Mouse (Mus musculus) urinary bladder, adult 2 months (tissue): ENCODE results near the gene Olfr1387. TPM values are rescaled to one million over a fixed set of nuclear protein-coding genes. Genes with fewer than 3 reads are reported as not detected.
"Not testable (repeated sequence)": the region's sequence is repeated elsewhere in the genome, so short reads cannot be mapped to it uniquely, and the experiment has no call there.

Experiments
- DNase-seq: peaks from one replicate; pipeline ENCODE4 v3.0.0; 2022; ENCODE audit warnings: low spot score
- polyA plus RNA-seq: library from polyadenylated mRNA; depleted of rRNA; stranded (reverse); fragments of >200 nt; gene quantifications from 2 replicates; pipeline ENCODE4 v1.2.3, GENCODE M21; 2012; rRNA removed

Olfr1387 gene
- polyA plus RNA-seq, result not detected in 2 replicates

DNA sequence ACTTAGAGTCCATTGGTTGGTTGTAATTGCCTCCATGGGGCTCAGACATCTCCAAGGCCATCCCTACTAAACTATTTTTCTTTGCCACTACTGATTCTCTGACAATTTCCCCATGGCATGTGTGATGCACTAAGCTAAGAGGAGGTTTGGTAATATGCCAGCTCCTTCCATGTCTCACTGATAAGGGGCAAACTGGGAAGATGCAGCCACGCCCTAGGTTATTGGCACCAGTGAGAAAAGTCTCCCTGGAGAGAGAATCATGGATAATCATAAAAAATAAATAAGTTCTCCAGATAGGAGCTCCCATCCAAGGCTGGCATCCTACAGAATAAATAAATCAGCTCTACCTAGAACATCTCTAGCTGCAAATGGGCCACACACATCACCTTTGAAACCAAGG lies at the start of gene Olfr1387:
Gene Olfr1387 (plus strand): TSS at position 301 of the 400 bp plus-strand sequence.
- DNase-seq, result no peak

DNA sequence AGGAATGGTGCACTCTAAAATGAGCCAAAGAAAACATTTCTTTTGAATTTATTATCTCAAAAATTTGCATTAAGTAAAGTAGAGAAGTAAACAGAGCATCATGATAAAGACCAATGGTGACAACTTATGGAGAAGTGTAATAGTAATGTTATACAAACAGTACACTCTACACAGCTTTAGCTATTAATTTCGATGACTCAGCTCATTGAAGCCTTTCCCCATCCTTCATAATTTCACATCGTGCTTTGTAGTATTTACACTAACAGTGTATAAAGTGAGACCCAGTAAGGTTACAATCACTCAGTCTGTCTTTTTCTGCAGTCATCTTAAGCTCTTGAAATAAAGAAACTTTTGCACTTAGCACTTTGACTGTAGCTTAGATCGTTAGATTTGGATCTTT lies 48.4 kb upstream of the Olfr1387 start:
- no peak for DNase-seq

DNA sequence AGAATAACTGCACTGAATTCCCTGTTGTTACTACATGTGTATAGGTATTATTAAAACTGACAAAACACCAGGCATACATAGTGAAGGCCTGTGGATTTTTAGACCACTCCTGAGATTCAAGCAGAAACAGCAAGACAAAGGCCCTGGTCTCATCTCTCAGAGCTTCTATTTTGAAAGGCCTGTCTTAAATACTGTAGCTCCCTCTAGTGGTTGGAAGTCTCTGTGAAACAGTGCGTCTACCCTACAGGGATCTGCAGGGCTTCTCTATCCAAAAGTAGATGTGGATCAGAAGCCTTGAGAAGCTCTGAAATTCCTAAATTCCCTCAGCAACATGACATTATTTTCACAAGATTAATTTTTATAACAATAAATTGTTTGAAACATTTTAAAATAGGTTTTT lies 44.6 kb upstream of the Olfr1387 start:
- no peak for DNase-seq

DNA sequence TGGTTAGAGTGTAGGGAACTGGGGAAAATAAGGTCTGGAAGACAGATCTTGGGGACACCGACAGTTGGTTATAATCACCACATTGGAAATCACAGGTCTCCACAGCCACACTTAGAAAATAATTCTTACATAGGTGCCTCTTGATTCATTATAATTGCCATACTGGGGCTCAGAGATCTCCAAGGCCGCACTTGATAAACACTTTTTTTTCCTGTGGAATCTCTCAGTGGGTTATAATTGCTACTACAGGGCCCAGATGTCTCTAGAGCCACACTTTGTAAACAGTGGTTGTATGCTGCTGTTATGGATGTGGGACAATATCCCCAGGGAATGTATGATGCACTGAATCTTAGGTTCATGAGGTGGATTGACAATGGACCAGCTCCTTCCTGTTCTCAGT lies 32.4 kb upstream of the Olfr1387 start, which contains the start of gene Olfr1389:
Gene Olfr1389 (plus strand): TSS at position 301 of the 400 bp plus-strand sequence.
- no peak for DNase-seq

DNA sequence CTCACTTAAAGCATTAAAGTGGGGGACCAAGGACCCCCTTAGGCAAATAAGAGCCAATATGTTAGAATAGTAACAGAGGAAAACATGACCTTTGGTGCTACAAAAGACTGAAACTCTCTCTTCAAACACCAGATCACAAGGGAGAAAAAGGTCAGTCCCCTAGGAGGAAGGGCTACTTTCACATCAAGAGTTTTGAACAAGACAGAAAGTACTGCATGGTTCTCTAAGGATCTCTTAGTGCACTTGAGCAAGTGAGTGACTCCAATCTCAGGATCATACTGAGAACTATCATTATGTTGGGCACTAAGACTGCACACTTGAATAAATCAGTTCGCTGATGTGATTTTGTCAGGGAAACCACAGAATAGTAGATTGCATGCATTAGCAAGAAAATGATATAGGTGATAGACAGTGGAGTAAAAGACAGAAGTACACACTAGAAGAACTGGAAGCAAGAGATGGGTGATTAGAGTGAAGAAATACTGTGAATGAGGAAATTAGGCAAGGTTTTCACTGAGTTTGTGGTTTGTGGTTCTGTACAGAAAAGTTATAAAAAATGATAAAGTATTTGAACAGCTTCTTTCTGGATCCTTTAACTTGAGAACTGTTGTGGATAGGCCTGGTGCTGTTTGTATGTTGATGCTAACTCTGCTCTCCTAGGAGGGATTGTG lies 29.8 kb upstream of the Olfr1387 start:
- no peak for DNase-seq

DNA sequence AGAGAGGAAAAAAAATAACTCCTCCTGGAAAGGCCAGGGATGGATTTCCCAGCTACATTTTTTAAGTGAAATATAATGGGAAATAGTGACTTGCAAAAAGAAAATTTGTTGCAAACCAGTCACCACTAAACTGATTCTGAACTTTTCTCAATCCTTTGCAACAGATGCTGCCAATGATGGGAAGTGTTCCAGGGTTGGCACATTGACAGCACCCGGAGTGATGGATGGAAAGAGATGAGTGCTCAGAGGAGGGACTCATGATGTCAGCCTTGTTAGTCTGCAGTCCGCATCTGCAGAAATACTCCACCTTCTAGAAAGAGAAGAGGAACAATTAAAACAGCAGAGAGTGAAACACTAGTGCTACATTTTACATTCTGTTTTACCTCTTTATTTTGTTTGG lies 25.5 kb upstream of the Olfr1387 start:
- no peak for DNase-seq

DNA sequence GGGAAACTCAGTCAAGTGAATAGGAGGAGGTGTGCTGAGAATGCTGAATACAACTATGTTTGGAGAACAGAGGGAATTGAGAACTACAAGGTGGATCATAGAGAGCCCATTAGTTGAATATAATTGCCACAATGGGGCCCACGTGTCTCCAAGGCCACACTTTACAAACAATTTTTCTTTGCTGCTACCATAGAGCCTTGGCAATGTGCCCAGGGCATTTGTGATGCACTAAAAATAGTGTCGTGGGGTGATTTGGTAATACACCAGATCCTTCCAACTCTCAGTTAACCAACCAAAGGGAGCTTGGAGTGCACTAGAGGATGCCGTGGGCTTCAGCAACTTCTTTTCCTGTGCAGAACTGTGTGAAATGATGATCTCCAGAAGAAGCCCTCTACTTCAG lies 18.7 kb upstream of the Olfr1387 start, which contains the start of gene Olfr1388:
Gene Olfr1388 (plus strand): TSS at position 214 of the 400 bp plus-strand sequence.
- no peak for DNase-seq

DNA sequence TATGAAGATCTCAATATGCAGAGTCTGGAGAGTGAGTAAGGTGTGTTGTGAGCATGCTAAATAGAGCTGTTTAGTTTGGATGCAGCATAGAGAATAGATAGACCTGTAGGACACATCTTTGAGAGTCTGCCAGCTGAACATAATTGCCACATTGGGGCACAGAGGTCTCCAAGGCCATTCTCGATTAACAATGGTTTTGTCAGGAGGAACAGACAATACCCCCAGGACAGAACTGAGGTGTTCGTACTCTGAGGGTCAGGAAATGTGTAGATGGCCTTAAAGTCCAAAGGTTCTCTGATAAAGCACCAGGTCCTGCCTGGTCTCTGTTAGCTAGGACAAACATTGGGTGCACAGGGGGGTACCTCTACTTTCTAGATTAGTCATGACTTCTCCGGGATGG lies 9.6 kb downstream of the Olfr1387 start, which contains the start of gene Olfr1386:
Gene Olfr1386 (plus strand): TSS at position 301 of the 400 bp plus-strand sequence.
- DNase-seq, result not testable (repeated sequence)

DNA sequence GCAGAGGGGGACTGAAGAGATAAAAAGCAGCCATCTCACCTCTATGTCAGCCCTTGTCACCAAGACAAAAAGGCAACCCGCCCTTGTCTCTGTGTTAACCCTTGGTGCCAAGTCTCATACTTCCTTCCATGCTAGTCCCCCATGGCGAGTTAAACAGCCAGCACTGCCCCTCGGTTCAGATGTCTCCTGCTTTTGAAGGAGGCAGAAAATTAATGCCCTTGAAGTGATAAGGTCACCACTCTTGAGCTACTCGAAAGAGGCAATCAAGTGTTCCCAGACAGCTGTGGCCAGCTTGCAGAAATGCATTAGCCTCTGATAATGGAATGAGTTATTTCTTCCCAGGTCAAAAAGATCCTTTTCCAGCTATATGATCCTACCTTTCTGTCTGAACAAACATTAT lies 30.8 kb downstream of the Olfr1387 start:
- no peak for DNase-seq

DNA sequence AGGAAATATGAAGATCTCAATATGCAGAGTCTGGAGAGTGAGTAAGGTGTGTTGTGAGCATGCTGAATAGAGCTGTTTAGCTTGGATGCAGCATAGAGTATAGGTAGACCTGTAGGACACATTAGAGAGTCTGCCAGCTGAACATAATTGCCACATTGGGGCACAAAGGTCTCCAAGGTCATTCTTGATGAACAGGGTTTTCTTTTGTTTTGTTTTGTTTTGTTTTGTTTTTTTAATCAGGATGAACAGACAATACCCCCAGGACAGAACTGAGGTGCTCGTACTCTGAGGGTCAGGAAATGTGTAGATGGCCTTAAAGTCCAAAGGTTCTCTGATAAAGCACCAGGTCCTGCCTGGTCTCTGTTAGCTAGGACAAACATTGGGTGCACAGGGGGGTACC lies 33.6 kb downstream of the Olfr1387 start, which contains the start of gene Olfr1385:
Gene Olfr1385 (plus strand): TSS at position 301 of the 400 bp plus-strand sequence.
- not testable (repeated sequence) for DNase-seq

Other genes with a start within 250 kb of the Olfr1387 start
- gene Mgat1, start 211.2 kb upstream of the Olfr1387 start, polyA plus RNA-seq, result 61.8 and 63.4 TPM in 2 replicates
- 0.06 and 0.12 TPM in 2 replicates for gene Olfr1393, start 177.0 kb upstream of the Olfr1387 start, polyA plus RNA-seq
- gene Olfr1392, start 170.1 kb upstream of the Olfr1387 start, polyA plus RNA-seq, result 0.10 and 0.15 TPM in 2 replicates
- gene Olfr10, start 150.6 kb upstream of the Olfr1387 start, polyA plus RNA-seq, result not detected in 2 replicates
- not detected in 2 replicates for gene Olfr1391, start 132.6 kb upstream of the Olfr1387 start, polyA plus RNA-seq
- gene Olfr1390, start 120.2 kb upstream of the Olfr1387 start, polyA plus RNA-seq, result not detected in 2 replicates
- gene Olfr1389, start 32.3 kb upstream of the Olfr1387 start, polyA plus RNA-seq, result not detected in 2 replicates
- gene Olfr1388, start 18.7 kb upstream of the Olfr1387 start, polyA plus RNA-seq, result 0.04 and 0.14 TPM in 2 replicates
- gene Olfr1386, start 9.7 kb downstream of the Olfr1387 start, polyA plus RNA-seq, result not detected in 2 replicates
- not detected in 2 replicates for gene Olfr1385, start 33.7 kb downstream of the Olfr1387 start, polyA plus RNA-seq
- gene Olfr1384, start 51.4 kb downstream of the Olfr1387 start, polyA plus RNA-seq, result not detected in 2 replicates
- gene Olfr1383, start 64.3 kb downstream of the Olfr1387 start, polyA plus RNA-seq, result not detected in 2 replicates
- not detected in 2 replicates for gene Olfr1382, start 72.9 kb downstream of the Olfr1387 start, polyA plus RNA-seq
- gene Olfr1381, start 88.1 kb downstream of the Olfr1387 start, polyA plus RNA-seq, result not detected in 2 replicates
- not detected in 2 replicates for gene Olfr1380, start 101.5 kb downstream of the Olfr1387 start, polyA plus RNA-seq
- 4.2 and 6.3 TPM in 2 replicates for gene Flt4, start 153.9 kb downstream of the Olfr1387 start, polyA plus RNA-seq
- 0.19 and 0.26 TPM in 2 replicates for gene Scgb3a1, start 208.3 kb downstream of the Olfr1387 start, polyA plus RNA-seq